Mouse (Mus musculus) neutrophil, adult 83 days (primary cell): ENCODE results near the gene Fbxl7. TPM values are rescaled to one million over a fixed set of nuclear protein-coding genes. Genes with fewer than 3 reads are reported as not detected.

Source experiments
- total RNA-seq, 2 experiments: library from RNA; stranded (reverse); gene quantifications; one replicate each; pipeline ENCODE4 v1.2.4; 2023

The Fbxl7 gene
- not detected for total RNA-seq

DNA sequence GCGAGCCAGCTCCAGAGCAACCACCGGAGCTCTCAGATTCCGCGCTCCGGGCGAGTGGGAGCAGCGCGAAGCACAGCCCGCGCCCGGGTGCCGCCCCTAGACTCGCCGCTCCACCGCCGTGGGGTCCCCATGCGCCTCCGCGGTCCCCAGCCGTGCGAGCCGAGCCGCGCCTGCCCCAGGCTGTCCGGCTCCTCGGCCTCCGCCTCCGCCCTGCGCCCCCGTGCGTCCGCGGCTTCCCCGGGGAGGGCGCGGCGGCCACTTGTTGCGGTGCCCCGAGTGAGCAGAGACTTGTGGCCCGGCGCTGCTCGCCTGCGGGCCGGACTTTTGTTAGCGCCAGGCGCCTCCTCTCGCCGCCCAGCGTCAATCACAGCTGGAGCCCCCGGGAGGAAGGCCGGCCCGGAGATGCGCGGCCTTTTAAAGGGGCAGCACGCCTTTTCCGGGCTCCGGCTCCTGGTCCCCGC is at the start of gene Fbxl7:
TSS of gene Fbxl7 (minus strand) at position 330 of the 461 bp plus-strand sequence.

